Mouse (Mus musculus) forebrain, embryonic 16.5 days (tissue): Measurements from ENCODE around the gene Fam166a. TPM values are rescaled to one million over a fixed set of nuclear protein-coding genes. Genes with fewer than 3 reads are reported as not detected.
"Not testable (repeated sequence)": the region's sequence is repeated elsewhere in the genome, so short reads cannot be mapped to it uniquely, and the experiment has no call there.

Experiments used
- ATAC-seq: fragments of 200-750 bp; cut with Nextera tagmentation; 2 replicates; pipeline ENCODE4 v1.8.0; 2017; ENCODE audit warnings: mild to moderate bottlenecking, moderate library complexity
- H3K27ac ChIP-seq: fragments of 300-500 bp; sonication (generic); 2 replicates; pipeline ENCODE4 v1.5.1; 2014; ENCODE audit warnings: low read length, control low read depth
- H3K27me3 ChIP-seq: fragments of 300-500 bp; sonication (generic); replicated peaks from 2 replicates; pipeline ENCODE4 v1.6.1; 2014; ENCODE audit warnings: low read length; ENCODE audit not compliant: control insufficient read depth, insufficient read depth
- H3K36me3 ChIP-seq: fragments of 300-500 bp; sonication (generic); 2 replicates; pipeline ENCODE4 v1.6.1; 2014; ENCODE audit not compliant: control insufficient read depth, insufficient read depth
- H3K4me1 ChIP-seq: fragments of 300-500 bp; sonication (generic); replicated peaks from 2 replicates; pipeline ENCODE4 v1.6.1; 2014; ENCODE audit warnings: low read length; ENCODE audit not compliant: control insufficient read depth, insufficient read depth
- H3K4me2 ChIP-seq: fragments of 300-500 bp; sonication (generic); 2 replicates; pipeline ENCODE4 v1.6.1; 2014; ENCODE audit warnings: mild to moderate bottlenecking, low read length, control low read depth
- H3K4me3 ChIP-seq: fragments of 300-500 bp; sonication (generic); replicated peaks from 2 replicates; pipeline ENCODE4 v1.5.1; 2014; ENCODE audit warnings: mild to moderate bottlenecking, low read length, control low read depth
- H3K9ac ChIP-seq: fragments of 300-500 bp; sonication (generic); replicated peaks from 2 replicates; pipeline ENCODE4 v1.6.1; 2014; ENCODE audit warnings: low read depth, low read length, control low read depth
- H3K9me3 ChIP-seq: fragments of 300-500 bp; sonication (generic); 2 replicates; pipeline ENCODE4 v1.6.1; 2016; ENCODE audit warnings: low read length; ENCODE audit not compliant: control insufficient read depth
- WGBS: fragments of 180-500 bp; shearing (Covaris S2); extraction: QIAGEN DNeasy Blood & Tissue Kit; methylation state at CpG from one replicate; pipeline ENCODE4 v1.1.7; 2014; 5-methylcytosine and 5-hydroxymethylcytosine counted together
- polyA plus RNA-seq: library from polyadenylated mRNA; unstranded; fragments of >200 nt; fragmentation: Nextera tagmentation; extraction: Ambion mirVana; gene quantifications from 2 replicates; pipeline ENCODE4 v1.2.1, GENCODE M21; 2015

Gene Fam166a
- polyA plus RNA-seq, 1 experiment from 2014 or later: not detected

- Histone ChIP-seq H3K27me3 (no peaks in the 10 kb centered on the region), H3K4me3 (peak within 1 kb of the TSS; percentile 71), H3K27ac (peak within 1 kb of the TSS; percentile 73), H3K9ac (peak within 1 kb of the TSS; percentile 73), H3K4me2 (peak within 1 kb of the TSS; percentile 67), H3K4me1 (peaks cover 30% of the 10 kb centered on the region), H3K9me3 (no peaks in the 10 kb centered on the region), H3K36me3 (no peaks in the 10 kb centered on the region)
- peak; percentile 69 for ATAC-seq
- 0% methylated on average over 59 of the region's 59 CpGs for WGBS
These were observed 23.6 kb downstream of the Fam166a start, which contains the start of the genes Rnf208 and Cysrt1 for GRCm38 (mm10) chr2:25242101-25242506. Rnf208 (plus strand) TSS chr2:25242255. Cysrt1 (minus strand) TSS chr2:25242452.

GRCm38 (mm10) chr2:25243342-25243741 lies 24.8 kb downstream of the Fam166a start:
- peaks cover 30% of the 10 kb centered on the region for H3K4me1 ChIP-seq
- no peak for ATAC-seq
- WGBS: 79% methylated on average over 8 of the region's 8 CpGs
- peak overlapping the region; percentile 67 for H3K4me2 ChIP-seq
- H3K9me3 ChIP-seq: no peaks in the 10 kb centered on the region
- no peaks in the 10 kb centered on the region for H3K27me3 ChIP-seq
- H3K36me3 ChIP-seq: no peaks in the 10 kb centered on the region
- peak overlapping the region; percentile 71 for H3K4me3 ChIP-seq
- H3K9ac ChIP-seq: peak overlapping the region; percentile 73
- no peak overlapping the region for H3K27ac ChIP-seq

DNA sequence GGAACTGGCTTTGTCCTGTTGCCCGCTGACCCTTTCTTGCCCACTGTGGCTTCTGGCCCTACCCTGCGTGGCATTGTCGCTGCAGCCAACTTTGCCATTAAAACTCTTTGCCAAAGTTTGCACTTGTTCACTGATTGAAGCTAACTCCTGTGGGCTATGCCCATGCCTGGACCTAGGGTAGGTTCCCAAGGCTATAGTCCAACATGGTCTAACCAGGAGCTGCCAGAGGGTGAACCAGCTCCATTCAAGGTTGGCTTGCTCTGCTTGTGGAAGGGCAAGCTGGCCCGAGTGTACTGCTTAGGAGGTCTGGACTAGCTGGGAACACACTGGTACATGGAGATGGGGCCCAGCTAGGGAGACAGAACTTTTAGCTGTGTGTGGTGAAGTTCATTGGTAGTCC lies 25.6 kb downstream of the Fam166a start:
- Histone ChIP-seq H3K9me3 (no peaks in the 10 kb centered on the region), H3K27me3 (no peaks in the 10 kb centered on the region), H3K4me3 (no peak overlapping the region), H3K4me2 (no peak overlapping the region), H3K27ac (no peak overlapping the region), H3K36me3 (no peaks in the 10 kb centered on the region), H3K4me1 (peaks cover 30% of the 10 kb centered on the region), H3K9ac (no peak overlapping the region)
- ATAC-seq: no peak
- WGBS: 89% methylated on average over 4 of the region's 4 CpGs

GRCm38 (mm10) chr2:25246183-25247072 lies 27.9 kb downstream of the Fam166a start, which contains the start of gene AL732309.1:
AL732309.1 (minus strand) TSS chr2:25246863.
- 94% methylated on average over 10 of the region's 10 CpGs for WGBS
- Histone ChIP-seq H3K27me3 (no peaks in the 10 kb centered on the region), H3K4me3 (no peak within 1 kb of the TSS), H3K9ac (no peak within 1 kb of the TSS), H3K4me1 (peaks cover 17% of the 10 kb centered on the region), H3K4me2 (no peak within 1 kb of the TSS), H3K36me3 (0 out of 2 replicates have a peak, but pooled peaks cover under 1% of the 10 kb centered on the region), H3K27ac (no peak within 1 kb of the TSS), H3K9me3 (no peaks in the 10 kb centered on the region)
- ATAC-seq: no peak

DNA sequence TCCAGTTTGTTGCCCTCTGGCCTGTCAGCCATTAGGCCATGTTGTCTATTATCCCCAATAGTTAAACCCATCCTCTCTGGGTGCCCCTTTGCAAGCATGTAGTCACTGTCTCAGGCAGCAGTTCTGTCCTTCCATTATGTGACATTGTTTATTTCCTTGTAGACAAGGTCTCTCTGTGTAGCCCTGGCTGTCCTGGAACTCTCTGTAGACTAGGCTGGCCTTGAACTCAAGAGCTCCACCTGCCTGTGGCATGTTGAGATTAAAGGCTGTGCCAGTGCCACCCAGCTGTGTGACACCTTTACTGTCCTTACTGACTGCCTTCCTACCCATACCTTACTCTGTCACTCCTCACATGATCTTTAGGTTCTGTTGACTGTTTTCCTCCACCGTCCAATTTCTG lies 33.8 kb downstream of the Fam166a start:
- 85% methylated on average over 1 of the region's 1 CpGs for WGBS
- 0 out of 2 replicates have a peak, but pooled peaks cover 3% of the 10 kb centered on the region for H3K36me3 ChIP-seq
- no peak overlapping the region for H3K4me2 ChIP-seq
- H3K27me3 ChIP-seq: no peaks in the 10 kb centered on the region
- ATAC-seq: no peak
- H3K9me3 ChIP-seq: no peaks in the 10 kb centered on the region
- peaks cover 21% of the 10 kb centered on the region for H3K4me1 ChIP-seq
- H3K4me3 ChIP-seq: no peak overlapping the region
- no peak overlapping the region for H3K27ac ChIP-seq
- H3K9ac ChIP-seq: no peak overlapping the region

DNA sequence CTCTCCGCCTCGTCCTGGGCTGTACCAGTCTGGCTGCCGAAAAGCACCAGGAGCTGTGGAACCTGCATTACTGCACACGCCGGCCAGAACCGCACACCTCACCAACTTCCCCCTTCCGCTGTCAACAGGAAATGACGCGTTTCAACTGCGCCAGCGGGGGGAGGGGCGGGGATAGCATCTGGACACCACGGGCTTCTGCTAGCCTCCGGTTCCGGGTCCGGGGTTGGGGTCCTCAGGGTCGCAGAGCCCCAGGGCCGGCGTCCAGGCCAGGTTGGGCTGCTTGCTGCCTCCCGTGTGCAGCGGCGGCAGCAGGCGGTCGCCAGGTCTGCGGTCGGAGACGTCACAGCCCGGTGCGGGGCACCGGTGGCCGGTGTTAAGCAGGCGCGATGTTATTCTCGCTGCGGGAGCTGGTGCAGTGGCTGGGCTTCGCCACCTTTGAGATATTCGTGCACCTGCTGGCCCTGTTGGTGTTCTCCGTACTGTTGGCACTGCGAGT lies 36.8 kb downstream of the Fam166a start, which contains the start of gene Tmem203:
Gene Tmem203, plus strand, starts transcription at position 156 of the 496 bp plus-strand sequence.
- Histone ChIP-seq H3K4me3 (peak within 1 kb of the TSS; percentile 97), H3K4me2 (peak within 1 kb of the TSS; percentile 95), H3K36me3 (0 out of 2 replicates have a peak, but pooled peaks cover 3% of the 10 kb centered on the region), H3K9ac (peak within 1 kb of the TSS; percentile 91), H3K4me1 (peaks cover 21% of the 10 kb centered on the region), H3K9me3 (no peaks in the 10 kb centered on the region), H3K27ac (peak within 1 kb of the TSS; percentile 81), H3K27me3 (no peaks in the 10 kb centered on the region)
- peak; percentile 92 for ATAC-seq
- WGBS: under 1% methylated on average over 39 of the region's 39 CpGs

DNA sequence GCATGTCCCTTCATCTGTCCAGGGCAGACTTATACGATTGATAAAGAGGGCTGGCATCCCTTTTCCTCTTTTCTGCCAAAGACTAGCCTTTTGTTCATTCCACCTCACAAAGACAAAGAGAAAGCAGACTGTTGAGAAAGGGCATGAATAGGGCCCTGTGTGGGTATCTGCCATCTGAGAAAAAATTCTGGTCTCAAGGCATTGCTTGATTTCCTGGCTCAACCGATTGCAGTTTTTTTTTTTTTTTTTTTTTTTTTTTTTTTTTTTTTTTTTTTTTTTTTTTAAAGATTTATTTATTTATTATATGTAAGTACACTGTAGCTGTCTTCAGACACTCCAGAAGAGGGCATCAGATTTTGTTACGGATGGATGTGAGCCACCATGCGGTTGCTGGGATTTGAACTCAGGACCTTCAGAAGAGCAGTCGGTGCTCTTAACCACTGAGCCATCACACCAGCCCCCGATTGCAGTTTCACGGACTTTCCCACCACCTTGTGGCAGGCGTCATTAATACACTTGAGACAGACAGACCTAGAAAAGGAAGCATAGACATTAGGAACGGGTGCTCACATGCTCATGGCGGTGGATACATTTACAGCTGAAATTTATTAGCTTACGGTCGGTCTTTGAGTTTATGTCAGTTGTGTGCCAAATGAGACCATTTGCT lies 38.0 kb downstream of the Fam166a start:
- not testable (repeated sequence) for H3K9me3 ChIP-seq, ATAC-seq, H3K27ac ChIP-seq, H3K27me3 ChIP-seq, H3K36me3 ChIP-seq
- 60% methylated on average over 11 of the region's 12 CpGs for WGBS
- Histone ChIP-seq H3K4me1 (peaks cover 21% of the 10 kb centered on the region), H3K9ac (peak overlapping the region; percentile 91), H3K4me3 (peak overlapping the region; percentile 97), H3K4me2 (peak overlapping the region; percentile 95)

- WGBS: 87% methylated on average over 5 of the region's 5 CpGs
- not testable (repeated sequence) for H3K4me2 ChIP-seq, H3K27ac ChIP-seq
These were observed 38.7 kb downstream of the Fam166a start for GRCm38 (mm10) chr2:25257250-25257649.

DNA sequence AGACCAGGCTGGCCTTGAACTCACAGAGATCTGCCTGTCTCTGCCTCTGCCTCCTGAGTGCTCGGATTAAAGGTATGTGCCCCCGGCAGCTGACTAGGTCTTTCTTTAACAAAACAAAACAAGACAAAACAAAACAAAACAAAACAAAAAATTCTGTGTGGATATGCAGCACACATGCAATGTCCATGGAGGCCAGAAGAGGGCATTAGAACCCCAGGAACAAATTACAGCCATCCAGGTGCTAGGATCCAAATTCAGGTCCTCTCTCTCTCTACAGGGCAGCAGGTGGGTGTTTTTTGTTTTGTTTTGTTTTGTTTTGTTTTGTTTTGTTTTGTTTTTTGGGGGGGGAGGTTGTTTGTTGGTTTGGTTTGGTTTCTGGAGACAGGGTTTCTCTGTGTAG lies 40.3 kb downstream of the Fam166a start:
- H3K9me3 ChIP-seq: no peaks in the 10 kb centered on the region
- H3K27me3 ChIP-seq: no peaks in the 10 kb centered on the region; the same call in 1 of the 2 replicates
- H3K4me2 ChIP-seq: no peak overlapping the region
- no peak overlapping the region for H3K9ac ChIP-seq
- 50% methylated on average over 2 of the region's 2 CpGs for WGBS
- ATAC-seq: no peak
- H3K4me3 ChIP-seq: no peak overlapping the region
- H3K36me3 ChIP-seq: no peaks in the 10 kb centered on the region
- H3K4me1 ChIP-seq: peaks cover 34% of the 10 kb centered on the region
- no peak overlapping the region for H3K27ac ChIP-seq

More at GRCm38 (mm10) chr2:25257250-25257649, 38.7 kb downstream of the Fam166a start:
- not testable (repeated sequence) for H3K4me3 ChIP-seq, H3K27me3 ChIP-seq, H3K9me3 ChIP-seq, H3K9ac ChIP-seq, H3K36me3 ChIP-seq, ATAC-seq
- H3K4me1 ChIP-seq: peaks cover 24% of the 10 kb centered on the region
